Mouse (Mus musculus) subcutaneous adipose tissue, adult 2 months (tissue): ENCODE data around the gene Hspbap1. TPM values are rescaled to one million over a fixed set of nuclear protein-coding genes. Genes with fewer than 3 reads are reported as not detected.

Experiments
- polyA plus RNA-seq: library from polyadenylated mRNA; depleted of rRNA; stranded (reverse); fragments of >200 nt; gene quantifications from 2 replicates; pipeline ENCODE4 v1.2.3, GENCODE M21; 2012; ENCODE audit warnings: low replicate concordance; rRNA removed

Gene Hspbap1
- polyA plus RNA-seq: 4.6 and 6.7 TPM in 2 replicates

DNA sequence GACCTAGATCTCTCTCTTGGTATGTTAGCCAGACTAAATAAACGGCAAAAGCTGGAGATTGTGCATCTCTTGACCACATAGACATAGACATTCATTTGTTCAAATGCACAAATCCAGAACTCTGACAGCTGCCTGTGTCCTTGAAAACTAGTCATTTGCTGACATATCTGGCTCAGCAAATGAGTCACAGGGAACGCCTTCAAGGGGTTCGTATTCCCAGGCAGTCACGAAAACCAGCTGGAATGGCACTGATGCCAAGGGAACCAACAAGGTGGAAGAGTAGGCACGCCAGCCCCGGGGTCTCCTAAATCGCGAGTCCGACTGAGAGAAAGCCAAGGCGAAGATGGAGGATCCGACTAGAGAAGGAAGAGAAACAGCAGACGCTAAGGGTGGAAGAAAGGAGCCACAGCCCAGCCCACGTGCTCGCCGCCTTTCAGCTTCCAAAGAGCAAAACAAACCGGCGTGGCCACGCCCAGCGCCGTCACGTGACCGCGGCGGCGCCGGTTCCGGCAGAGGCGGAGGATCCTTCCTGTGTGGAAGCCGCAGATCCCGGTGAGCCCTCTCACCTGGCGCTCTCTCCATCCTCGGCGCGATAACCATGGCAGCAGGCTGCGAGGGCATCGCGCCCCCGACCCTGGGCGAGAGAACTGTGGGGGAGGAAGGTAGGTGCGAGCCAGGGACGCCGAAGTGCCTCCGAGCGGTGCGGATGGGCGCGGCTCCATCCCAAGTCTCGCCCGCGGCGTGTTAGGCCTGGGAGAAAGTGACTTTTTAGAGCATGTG is at the start of gene Hspbap1:
Hspbap1 (plus strand) TSS at position 498 of the 780 bp plus-strand sequence.

GRCm38 (mm10) chr16:35768785-35769642 is 1.2 kb upstream of the Hspbap1 start, which contains the start of gene Dirc2:
TSS of gene Dirc2 (minus strand) at chr16:35769356.

DNA sequence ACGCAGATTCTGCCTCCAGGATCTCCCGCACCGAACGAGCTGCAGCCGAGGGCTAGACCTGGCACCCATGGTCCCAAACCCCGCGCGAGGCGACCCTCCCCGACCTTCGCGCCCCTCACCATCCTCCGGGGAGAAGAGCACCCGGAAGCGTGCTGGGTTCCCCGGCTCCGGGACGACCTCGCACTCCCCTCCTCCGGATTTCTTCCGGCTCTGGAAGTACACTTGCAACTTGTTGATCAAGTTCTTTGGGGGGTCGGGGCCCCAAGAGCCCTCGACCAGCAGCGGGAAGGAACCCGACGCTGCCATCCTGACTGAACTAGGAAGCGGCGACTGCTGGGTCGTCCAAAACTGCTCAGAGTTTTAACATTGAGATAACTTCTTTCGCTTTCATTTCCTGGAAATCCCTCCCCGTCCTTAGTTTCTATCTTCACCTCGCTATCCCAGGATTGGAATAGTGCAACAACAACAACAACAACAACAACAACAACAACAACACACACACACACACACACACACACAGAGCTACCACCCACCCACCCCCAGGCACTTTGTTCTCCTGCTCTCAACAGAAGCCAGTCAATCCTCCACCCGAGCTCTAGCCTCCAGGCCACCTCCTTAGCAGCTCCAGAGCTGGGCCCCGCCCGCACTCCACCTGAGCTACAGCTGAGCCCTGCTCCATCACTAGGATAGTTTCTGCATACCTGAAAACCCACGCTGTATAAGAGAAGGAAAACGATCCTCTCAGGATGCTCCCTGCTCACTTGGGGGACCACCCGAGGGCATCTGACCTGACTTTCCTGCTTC is 101.1 kb downstream of the Hspbap1 start, which contains the start of gene Parp14:
Parp14 (minus strand) TSS at position 497 of the 804 bp plus-strand sequence.

Other genes starting within 250 kb of the Hspbap1 start
- 5.2 and 8.0 TPM in 2 replicates for gene Sema5b, start 229.2 kb upstream of the Hspbap1 start, polyA plus RNA-seq
- gene Dirc2, start 1.0 kb upstream of the Hspbap1 start, polyA plus RNA-seq: 40.2 and 40.7 TPM in 2 replicates
- 8.8 and 12.2 TPM in 2 replicates for gene Parp14, start 101.2 kb downstream of the Hspbap1 start, polyA plus RNA-seq
- gene Parp9, start 168.1 kb downstream of the Hspbap1 start, polyA plus RNA-seq: 16.1 and 20.7 TPM in 2 replicates
- 14.6 and 17.7 TPM in 2 replicates for gene Dtx3l, start 168.8 kb downstream of the Hspbap1 start, polyA plus RNA-seq
- gene Kpna1, start 208.4 kb downstream of the Hspbap1 start, polyA plus RNA-seq: 8.6 and 9.2 TPM in 2 replicates